Mouse (Mus musculus) liver, postnatal 0 days (tissue): Measurements from ENCODE around the gene Ripply2.

ENCODE experiments used
- CTCF ChIP-seq: sonication (generic); IDR thresholded peaks from 2 replicates; pipeline ENCODE4 v1.5.1; 2016; ENCODE audit warnings: antibody characterized with exemption, low read depth
- EP300 ChIP-seq: IDR thresholded peaks from 2 replicates; pipeline ENCODE4 v1.6.1; 2016; ENCODE audit warnings: antibody characterized with exemption, low read depth, mild to moderate bottlenecking

GRCm38 (mm10) chr9:87015288-87015937 lies at the start of gene Ripply2:
- TF ChIP-seq CTCF = no peak
- no peak for TF ChIP-seq EP300
